Comparison of ENCODE assay signal across 11 mouse cellular contexts in the genomic region with DNA sequence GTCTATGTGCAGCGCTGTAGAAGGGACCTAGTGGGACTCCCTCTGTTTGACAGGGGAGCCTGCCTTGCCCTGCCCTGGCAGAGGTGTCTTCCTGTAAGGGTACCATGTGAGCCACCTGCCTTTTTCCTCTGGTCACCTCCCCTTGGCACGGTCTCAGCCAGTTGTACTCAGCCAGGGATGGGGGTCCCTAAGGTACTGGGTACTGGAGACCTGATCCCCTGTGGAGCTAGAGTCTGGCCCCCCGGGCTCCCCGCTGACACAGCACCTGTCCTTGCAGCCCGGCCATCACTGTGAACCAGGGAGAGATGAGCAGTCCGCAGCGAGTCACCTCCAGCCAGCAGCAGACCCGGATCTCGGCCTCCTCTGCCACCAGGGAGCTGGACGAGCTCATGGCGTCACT. TPM values are rescaled to one million over a fixed set of nuclear protein-coding genes. Genes with fewer than 3 reads are reported as not detected.
DNase-seq lines count a peak whose midpoint lies in the region; ATAC-seq and TF ChIP-seq lines count a peak whose summit lies in the region.
"Had no signal": no experiment of that assay in that cellular context is flagged by ENCODE, and none has a peak within 500 bp of the region (broad histone marks: within the 10 kb centered on the region; RNA-seq: fewer than 3 reads in every experiment).

No protein-coding gene starts in this region.

- H3K36me3 ChIP-seq in heart, postnatal 0 days (replicated peaks; ENCODE audit: control insufficient read depth, insufficient read depth, low read length): peaks cover 63% of the 10 kb centered on the region
- peaks cover 4% of the 10 kb centered on the region; the same call in 1 of the 2 replicates for H3K36me3 ChIP-seq in midbrain, embryonic 12.5 days
- H3K36me3 ChIP-seq in midbrain, embryonic 16.5 days (ENCODE audit: control insufficient read depth, insufficient read depth, low read length): no peaks in the 10 kb centered on the region
- peaks cover 37% of the 10 kb centered on the region for H3K36me3 ChIP-seq in hindbrain, embryonic 14.5 days (replicated peaks; ENCODE audit: control insufficient read depth, insufficient read depth)

- no peak for TF ChIP-seq EP300 in heart, postnatal 0 days (IDR thresholded peaks at IDR 0.05; ENCODE audit: low read depth)

- H3K27ac ChIP-seq in heart, postnatal 0 days (ENCODE audit: low read depth): peak overlapping the region; percentile 12; the same call in 1 of the 2 replicates
- no peak overlapping the region for H3K27ac ChIP-seq in midbrain, embryonic 12.5 days (replicated peaks)
- no peak overlapping the region for H3K27ac ChIP-seq in midbrain, embryonic 16.5 days (ENCODE audit: low read length)
- H3K27ac ChIP-seq in hindbrain, embryonic 14.5 days: no peak overlapping the region

- no peak for TF ChIP-seq CTCF in heart, postnatal 0 days (IDR thresholded peaks at IDR 0.05; ENCODE audit: low read depth)

- H3K4me1 ChIP-seq in heart, postnatal 0 days (ENCODE audit: control insufficient read depth, insufficient read depth): peaks cover 21% of the 10 kb centered on the region
- peaks cover 34% of the 10 kb centered on the region for H3K4me1 ChIP-seq in midbrain, embryonic 12.5 days
- H3K4me1 ChIP-seq in midbrain, embryonic 16.5 days (ENCODE audit: control insufficient read depth, insufficient read depth, low read length): no peaks in the 10 kb centered on the region; the same call in 1 of the 2 replicates
- H3K4me1 ChIP-seq in hindbrain, embryonic 14.5 days (replicated peaks; ENCODE audit: control insufficient read depth, insufficient read depth, low read length): peaks cover 25% of the 10 kb centered on the region

- H3K4me3 ChIP-seq in heart, postnatal 0 days (ENCODE audit: low read depth, low read length): no peak overlapping the region
- no peak overlapping the region for H3K4me3 ChIP-seq in midbrain, embryonic 12.5 days
- no peak overlapping the region for H3K4me3 ChIP-seq in midbrain, embryonic 16.5 days (ENCODE audit: low read depth, low read length)
- no peak overlapping the region for H3K4me3 ChIP-seq in hindbrain, embryonic 14.5 days (replicated peaks; ENCODE audit: low read length)

- H3K27me3 ChIP-seq in heart, postnatal 0 days (ENCODE audit: control insufficient read depth, insufficient read depth, low read length): no peaks in the 10 kb centered on the region
- no peaks in the 10 kb centered on the region for H3K27me3 ChIP-seq in midbrain, embryonic 12.5 days
- no peaks in the 10 kb centered on the region for H3K27me3 ChIP-seq in midbrain, embryonic 16.5 days (ENCODE audit: control insufficient read depth, insufficient read depth, low read depth, low read length)
- no peaks in the 10 kb centered on the region for H3K27me3 ChIP-seq in hindbrain, embryonic 14.5 days (ENCODE audit: control insufficient read depth, insufficient read depth, low read length)

- peak; percentile 68 for DNase-seq in cerebellum, adult 11 months
- DNase-seq in heart, postnatal 0 days (ENCODE audit: low spot score): no peak
- DNase-seq in heart, adult 18-20 months: no peak
- DNase-seq in hindbrain, embryonic 14.5 days (ENCODE audit: low spot score): no peak
- no peak for DNase-seq in left cerebral cortex, adult 9 months (ENCODE audit: low spot score in 2 of 2)
- DNase-seq: adrenal gland, postnatal 14 days; lung, adult 2 months had no signal

- H3K9ac ChIP-seq in heart, postnatal 0 days (replicated peaks; ENCODE audit: low read depth, low read length): no peak overlapping the region
- H3K9ac ChIP-seq in midbrain, embryonic 12.5 days (replicated peaks): peak overlapping the region; percentile 21; the same call in 1 of the 2 replicates
- no peak overlapping the region for H3K9ac ChIP-seq in midbrain, embryonic 16.5 days (ENCODE audit: low read depth, low read length)
- H3K9ac ChIP-seq in hindbrain, embryonic 14.5 days: 0 out of 2 replicates have a peak overlapping the region, but pooled peaks have one; percentile 16

- 74% methylated on average over 11 of the region's 11 CpGs for WGBS in heart, postnatal 0 days
- 70% methylated on average over 11 of the region's 11 CpGs for WGBS in midbrain, embryonic 12.5 days
- 78% methylated on average over 11 of the region's 11 CpGs for WGBS in midbrain, embryonic 16.5 days
- 61% methylated on average over 11 of the region's 11 CpGs for WGBS in hindbrain, embryonic 14.5 days

- no peak for ATAC-seq in cerebellum, adult (ENCODE audit: insufficient number of reproducible peaks, low FRiP score, low TSS enrichment)
- no peak for ATAC-seq in heart, postnatal 0 days (ENCODE audit: insufficient read depth, low read depth)
- no peak for ATAC-seq in midbrain, embryonic 12.5 days (ENCODE audit: low FRiP score, low read depth)
- no peak for ATAC-seq in midbrain, embryonic 16.5 days
- no peak for ATAC-seq in hindbrain, embryonic 14.5 days (ENCODE audit: low FRiP score)
- ATAC-seq: intestine, postnatal 0 days had no signal

- no peaks in the 10 kb centered on the region for H3K9me3 ChIP-seq in heart, postnatal 0 days (replicated peaks; ENCODE audit: control insufficient read depth, low read length)
- no peaks in the 10 kb centered on the region for H3K9me3 ChIP-seq in midbrain, embryonic 12.5 days
- no peaks in the 10 kb centered on the region for H3K9me3 ChIP-seq in midbrain, embryonic 16.5 days (replicated peaks; ENCODE audit: control insufficient read depth, low read length, poor library complexity, severe bottlenecking)
- H3K9me3 ChIP-seq in hindbrain, embryonic 14.5 days (ENCODE audit: control insufficient read depth, low read length): no peaks in the 10 kb centered on the region

- no peak overlapping the region for H3K4me2 ChIP-seq in heart, postnatal 0 days (ENCODE audit: low read depth, low read length)
- no peak overlapping the region for H3K4me2 ChIP-seq in midbrain, embryonic 12.5 days (replicated peaks)
- H3K4me2 ChIP-seq in midbrain, embryonic 16.5 days (ENCODE audit: low read length): no peak overlapping the region
- no peak overlapping the region for H3K4me2 ChIP-seq in hindbrain, embryonic 14.5 days (replicated peaks)

RNA-seq across cellular contexts. Expression of a gene that starts 12.7 kb away (rescaled TPM):
- 2,397 and 2,522 TPM in 2 replicates for total RNA-seq in heart, postnatal 0 days (2014; rRNA removed; ENCODE audit: low replicate concordance)
- 877 and 933 TPM in 2 replicates for polyA plus RNA-seq in heart, postnatal 0 days (2015; fragmentation: Nextera tagmentation; extraction: Ambion mirVana)
- 100 to 1,000 TPM; 624 to 648 TPM for total RNA-seq in heart, adult 18-20 months (2021)
- 863 and 871 TPM in 2 replicates for polyA plus RNA-seq in midbrain, embryonic 12.5 days (2016; fragmentation: Nextera tagmentation; extraction: Ambion mirVana)
- 794 and 826 TPM in 2 replicates for polyA plus RNA-seq in midbrain, embryonic 16.5 days (2015; fragmentation: Nextera tagmentation; extraction: Ambion mirVana)
- 952 and 1,000 TPM in 2 replicates for polyA plus RNA-seq in hindbrain, embryonic 14.5 days (2014; fragmentation: Nextera tagmentation; extraction: Ambion mirVana)

RNA-seq across cellular contexts. Expression of a gene that starts 18.5 kb away (rescaled TPM):
- 38.3 and 42.8 TPM in 2 replicates for total RNA-seq in heart, postnatal 0 days (2014; rRNA removed; ENCODE audit: low replicate concordance)
- polyA plus RNA-seq in heart, postnatal 0 days (2015; fragmentation: Nextera tagmentation; extraction: Ambion mirVana): 12.9 and 13.6 TPM in 2 replicates
- total RNA-seq in heart, adult 18-20 months (2021): 10 to 100 TPM; 39.1 to 41.5 TPM
- 63.1 and 65.3 TPM in 2 replicates for polyA plus RNA-seq in midbrain, embryonic 12.5 days (2016; fragmentation: Nextera tagmentation; extraction: Ambion mirVana)
- polyA plus RNA-seq in midbrain, embryonic 16.5 days (2015; fragmentation: Nextera tagmentation; extraction: Ambion mirVana): 45.1 and 46.7 TPM in 2 replicates
- polyA plus RNA-seq in hindbrain, embryonic 14.5 days (2014; fragmentation: Nextera tagmentation; extraction: Ambion mirVana): 40.5 and 45.2 TPM in 2 replicates

RNA-seq across cellular contexts. Expression of a gene that starts 40.1 kb away (rescaled TPM):
- 66.6 and 68.8 TPM in 2 replicates for total RNA-seq in heart, postnatal 0 days (2014; rRNA removed; ENCODE audit: low replicate concordance)
- 19.3 and 19.9 TPM in 2 replicates for polyA plus RNA-seq in heart, postnatal 0 days (2015; fragmentation: Nextera tagmentation; extraction: Ambion mirVana)
- 10 to 100 TPM; 34.0 to 35.1 TPM for total RNA-seq in heart, adult 18-20 months (2021)
- polyA plus RNA-seq in midbrain, embryonic 12.5 days (2016; fragmentation: Nextera tagmentation; extraction: Ambion mirVana): 24.0 and 27.2 TPM in 2 replicates
- polyA plus RNA-seq in midbrain, embryonic 16.5 days (2015; fragmentation: Nextera tagmentation; extraction: Ambion mirVana): 18.3 and 18.5 TPM in 2 replicates
- 11.3 and 12.2 TPM in 2 replicates for polyA plus RNA-seq in hindbrain, embryonic 14.5 days (2014; fragmentation: Nextera tagmentation; extraction: Ambion mirVana)

Comparison
In these comparisons a context has a peak if more than half of its experiments do, and no peak if none do; other contexts are left out.
1. H3K9ac ChIP-seq: peak in midbrain, embryonic 12.5 days (single experiment) and hindbrain, embryonic 14.5 days (single experiment); none in heart, postnatal 0 days (single experiment) and midbrain, embryonic 16.5 days (single experiment).